Mouse (Mus musculus) kidney, postnatal 36 days (tissue): Measurements from ENCODE around the gene Gnb2.

Source experiments
- DNase-seq, 2 experiments: peaks; one replicate each; pipeline ENCODE4 v3.0.0; 2021 to 2022; ENCODE audit warnings: mixed read lengths in 2 of 2

The Gnb2 gene

GRCm38 (mm10) chr5:137533117-137533827, at the start of gene Gnb2, which contains the start of gene Epo:
TSS of gene Gnb2 (minus strand) at chr5:137533510.
TSS of gene Epo (minus strand) at chr5:137533242.
- DNase-seq: peak; percentile 99 to 100

- no peak for DNase-seq
Measured at GRCm38 (mm10) chr5:137582702-137583101, 49.4 kb upstream of the Gnb2 start.

GRCm38 (mm10) chr5:137580246-137580645, 46.9 kb upstream of the Gnb2 start:
- no peak for DNase-seq

GRCm38 (mm10) chr5:137574470-137574901, 41.2 kb upstream of the Gnb2 start:
- peak; percentile 27 to 58 for DNase-seq

- DNase-seq: no peak
Measured at GRCm38 (mm10) chr5:137570691-137571586, 37.6 kb upstream of the Gnb2 start.

- DNase-seq: no peak
Measured at GRCm38 (mm10) chr5:137570181-137570580, 36.9 kb upstream of the Gnb2 start.

GRCm38 (mm10) chr5:137569665-137570064, 36.4 kb upstream of the Gnb2 start, which contains the start of gene Tfr2:
TSS of gene Tfr2 (plus strand) at chr5:137569840.
- peak; percentile 60 to 82 for DNase-seq

GRCm38 (mm10) chr5:137569031-137569430, 35.7 kb upstream of the Gnb2 start:
- no peak for DNase-seq

- no peak for DNase-seq
Measured at GRCm38 (mm10) chr5:137568223-137568798, 35.0 kb upstream of the Gnb2 start.

- DNase-seq: no peak
Measured at GRCm38 (mm10) chr5:137566416-137566815, 33.1 kb upstream of the Gnb2 start.

GRCm38 (mm10) chr5:137565744-137566143, 32.4 kb upstream of the Gnb2 start:
- DNase-seq: no peak

- no peak for DNase-seq
Measured at GRCm38 (mm10) chr5:137562965-137563364, 29.7 kb upstream of the Gnb2 start.

- DNase-seq: no peak
Measured at GRCm38 (mm10) chr5:137561556-137561955, 28.2 kb upstream of the Gnb2 start.

GRCm38 (mm10) chr5:137553898-137554297, 20.6 kb upstream of the Gnb2 start:
- no peak for DNase-seq

- DNase-seq: peak; percentile 73 to 86
Measured at GRCm38 (mm10) chr5:137553411-137553837, 20.1 kb upstream of the Gnb2 start, which contains the start of gene Actl6b. TSS of gene Actl6b (plus strand) at chr5:137553517.

GRCm38 (mm10) chr5:137553000-137553399, 19.7 kb upstream of the Gnb2 start:
- DNase-seq: no peak

- peak in 1 of 2 experiments; percentile 29 for DNase-seq
Measured at GRCm38 (mm10) chr5:137551119-137551518, 17.8 kb upstream of the Gnb2 start.

- DNase-seq: no peak
Measured at GRCm38 (mm10) chr5:137549840-137550239, 16.5 kb upstream of the Gnb2 start.

GRCm38 (mm10) chr5:137545596-137545995, 12.3 kb upstream of the Gnb2 start:
- DNase-seq: peak; percentile 41 to 71

- DNase-seq: no peak
Measured at GRCm38 (mm10) chr5:137544926-137545325, 11.6 kb upstream of the Gnb2 start.

- no peak for DNase-seq
Measured at GRCm38 (mm10) chr5:137541768-137542540, 8.6 kb upstream of the Gnb2 start.

- no peak for DNase-seq
Measured at GRCm38 (mm10) chr5:137540991-137541390, 7.7 kb upstream of the Gnb2 start.
